Mouse (Mus musculus): Measurements from ENCODE around the gene C1qbp.

Gene C1qbp

DNA sequence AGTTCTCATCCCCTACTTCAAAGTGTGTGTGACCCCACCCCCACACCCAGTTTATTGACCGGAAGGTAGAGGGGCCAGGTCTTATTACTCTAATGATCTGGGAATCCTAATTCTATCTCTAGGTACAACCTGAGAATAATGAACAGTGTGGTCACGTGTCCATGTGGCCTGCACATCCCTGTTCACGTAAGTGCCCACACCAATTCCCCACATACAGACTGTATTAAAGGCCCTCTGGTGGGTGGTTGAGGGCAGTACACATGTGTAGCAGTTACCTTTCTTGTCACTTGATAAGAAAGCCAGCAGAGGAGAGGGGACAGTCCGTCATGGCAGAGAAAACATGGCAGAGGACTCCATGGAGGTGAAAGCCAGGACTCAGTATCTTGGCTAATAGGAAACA lies 8.9 kb downstream of the C1qbp start:
- peak in 1 of 2 experiments; percentile 9 for DNase-seq (ENCODE audit: low spot score in 2 of 2)

GRCm38 (mm10) chr11:70972586-70972985 lies 10.2 kb downstream of the C1qbp start:
- no peak for DNase-seq (ENCODE audit: low spot score in 2 of 2)

- DNase-seq (ENCODE audit: low spot score in 2 of 2): peak in 1 of 2 experiments; percentile 21
Observed at GRCm38 (mm10) chr11:70970560-70971540, 12.0 kb downstream of the C1qbp start.

- DNase-seq (ENCODE audit: low spot score in 2 of 2): peak; percentile 87 to 90
Observed at GRCm38 (mm10) chr11:70969821-70970559, 12.8 kb downstream of the C1qbp start, which contains the start of the genes Nup88 and Rpain. Nup88 (minus strand) TSS chr11:70969973. Rpain (plus strand) TSS chr11:70970213.

DNA sequence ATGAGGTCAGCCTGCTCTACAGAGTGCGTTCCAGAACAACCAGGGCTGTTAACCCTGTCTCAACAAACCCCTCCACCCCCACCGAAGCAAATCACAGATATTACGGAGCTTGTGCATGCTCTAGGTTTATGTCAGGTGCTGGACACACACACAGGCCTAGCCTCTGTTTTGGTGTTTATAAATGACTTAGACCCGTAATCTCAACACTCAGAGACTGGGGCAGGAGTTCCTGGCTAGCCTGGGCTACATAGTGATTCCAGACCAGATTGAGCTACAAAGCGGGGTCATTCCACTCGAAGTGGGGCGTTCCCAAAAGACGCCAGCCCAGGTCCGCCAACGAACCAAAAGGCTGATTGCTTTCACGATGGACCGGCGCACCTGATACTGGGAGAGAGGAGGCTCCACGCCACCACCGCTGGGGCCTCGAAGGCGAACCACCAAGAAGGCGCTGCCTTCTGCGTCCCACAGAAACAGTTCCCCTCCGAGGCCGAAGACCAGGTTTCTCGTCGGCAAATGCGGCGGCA lies 13.5 kb downstream of the C1qbp start:
- no peak for DNase-seq (ENCODE audit: low spot score in 2 of 2)

DNA sequence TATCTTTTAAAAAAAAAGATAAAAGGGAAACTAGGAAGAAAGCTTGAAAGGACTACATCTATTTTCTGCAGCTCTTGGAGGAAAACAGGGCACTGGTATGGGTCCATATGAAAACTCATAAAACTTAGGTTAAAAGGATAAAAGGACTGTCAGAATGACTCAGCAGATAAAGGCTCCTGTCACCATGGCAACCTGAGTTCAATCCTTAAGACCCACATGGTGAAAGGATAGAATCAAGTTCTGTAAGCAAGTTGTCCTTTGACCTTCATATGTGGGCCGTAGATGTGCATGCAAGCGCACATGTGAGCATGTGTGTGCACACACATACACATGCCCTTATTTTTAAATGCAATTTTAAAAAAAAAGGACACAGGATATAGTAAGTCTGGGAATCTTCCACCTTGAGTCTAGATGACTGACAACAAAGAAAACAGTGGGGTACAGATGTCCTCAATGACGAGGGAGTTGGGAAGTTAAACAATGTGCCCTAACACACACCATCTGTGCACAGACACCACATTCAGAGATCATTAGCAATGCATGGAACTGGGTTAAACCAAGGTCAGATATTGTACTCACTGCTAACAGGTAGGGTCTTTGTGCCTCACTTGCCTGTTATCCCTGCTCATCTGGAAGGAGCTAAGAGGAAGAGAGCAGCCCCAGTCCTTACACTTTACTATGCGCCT lies 18.5 kb downstream of the C1qbp start:
- no peak for DNase-seq (ENCODE audit: low spot score in 2 of 2)

DNA sequence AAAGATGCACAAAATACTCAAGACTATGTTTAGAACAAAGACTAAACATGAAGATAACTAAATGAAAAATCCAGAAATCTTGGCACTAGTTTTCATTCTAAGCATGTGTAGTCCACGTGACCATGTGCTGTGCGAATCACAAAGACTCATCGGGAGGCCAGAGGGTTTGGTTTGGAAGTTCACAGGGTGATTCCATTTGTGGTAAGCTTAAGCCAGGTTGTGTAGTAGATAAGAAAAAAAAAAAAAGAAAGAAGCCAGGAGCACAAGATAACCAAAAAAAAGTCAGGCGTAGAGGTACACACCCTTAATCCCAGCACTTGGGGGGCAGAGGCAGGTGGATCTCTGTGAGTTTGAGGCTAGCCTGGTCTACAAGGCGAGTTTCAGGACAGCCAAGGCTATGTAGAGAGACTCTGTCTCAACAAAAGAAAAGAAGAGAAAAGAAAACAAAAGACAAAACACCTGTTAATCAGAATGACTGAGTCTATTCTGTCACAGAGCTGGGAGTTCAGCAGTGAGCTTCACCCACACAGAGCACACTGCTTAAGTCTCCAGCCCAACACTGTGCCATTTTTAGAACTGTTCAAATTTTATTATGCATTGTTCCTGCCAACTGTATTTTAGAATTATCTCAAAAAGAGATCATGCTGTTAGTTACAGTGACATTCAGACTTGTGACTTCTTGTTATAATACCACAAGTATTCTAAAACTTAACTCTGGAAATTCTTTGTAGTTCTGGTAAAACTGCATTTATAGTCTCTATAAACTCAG lies 21.9 kb downstream of the C1qbp start:
- no peak for DNase-seq (ENCODE audit: low spot score in 2 of 2)

GRCm38 (mm10) chr11:70954711-70955110 lies 28.1 kb downstream of the C1qbp start:
- DNase-seq (ENCODE audit: low spot score in 2 of 2): no peak

GRCm38 (mm10) chr11:70944935-70945817 lies 37.6 kb downstream of the C1qbp start:
- no peak for DNase-seq (ENCODE audit: low spot score in 2 of 2)

- no peak for DNase-seq (ENCODE audit: low spot score in 2 of 2)
Observed at GRCm38 (mm10) chr11:70943651-70944050, 39.2 kb downstream of the C1qbp start.

- no peak for DNase-seq (ENCODE audit: low spot score in 2 of 2)
Observed at GRCm38 (mm10) chr11:70942596-70942995, 40.2 kb downstream of the C1qbp start.

DNA sequence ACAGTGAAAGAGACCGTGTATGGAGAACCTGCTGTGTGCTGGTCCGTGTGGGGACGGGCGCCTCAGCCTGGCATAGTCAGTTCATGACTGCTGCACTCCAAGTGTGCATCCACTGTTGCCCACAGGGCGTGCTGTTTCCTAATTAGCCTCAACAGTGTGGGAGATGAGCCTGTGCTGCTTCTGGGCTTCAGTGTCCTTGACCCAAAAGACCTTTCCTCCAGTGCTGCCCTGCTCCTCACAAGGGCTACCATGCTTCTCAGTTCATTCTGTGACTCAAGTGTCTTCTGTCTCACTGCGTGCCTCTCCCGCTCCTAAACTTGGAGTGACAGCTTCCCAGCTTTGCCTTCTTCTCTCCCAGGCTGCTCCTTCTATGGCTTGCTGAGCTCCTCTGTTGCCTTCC lies 47.5 kb downstream of the C1qbp start:
- no peak for DNase-seq (ENCODE audit: low spot score in 2 of 2)

GRCm38 (mm10) chr11:70931461-70931860 lies 51.4 kb downstream of the C1qbp start:
- no peak for DNase-seq (ENCODE audit: low spot score in 2 of 2)

All from natural killer cell, adult 2 months (primary cell).